Mouse (Mus musculus) frontal cortex, adult 2 months (tissue): ENCODE measurements around the gene Prpf4. TPM values are rescaled to one million over a fixed set of nuclear protein-coding genes. Genes with fewer than 3 reads are reported as not detected.

Source experiments
- DNase-seq, 2 experiments: peaks; one replicate each; pipeline ENCODE4 v3.0.0; 2022; ENCODE audit warnings: low spot score in 1 of 2; ENCODE audit errors: extremely low spot score in 1 of 2
- polyA plus RNA-seq: library from polyadenylated mRNA; depleted of rRNA; stranded (reverse); fragments of >200 nt; gene quantifications from 2 replicates; pipeline ENCODE4 v1.2.3, GENCODE M21; 2012; rRNA removed

Prpf4 gene
- polyA plus RNA-seq, 1 experiment = 17.4 TPM

DNA sequence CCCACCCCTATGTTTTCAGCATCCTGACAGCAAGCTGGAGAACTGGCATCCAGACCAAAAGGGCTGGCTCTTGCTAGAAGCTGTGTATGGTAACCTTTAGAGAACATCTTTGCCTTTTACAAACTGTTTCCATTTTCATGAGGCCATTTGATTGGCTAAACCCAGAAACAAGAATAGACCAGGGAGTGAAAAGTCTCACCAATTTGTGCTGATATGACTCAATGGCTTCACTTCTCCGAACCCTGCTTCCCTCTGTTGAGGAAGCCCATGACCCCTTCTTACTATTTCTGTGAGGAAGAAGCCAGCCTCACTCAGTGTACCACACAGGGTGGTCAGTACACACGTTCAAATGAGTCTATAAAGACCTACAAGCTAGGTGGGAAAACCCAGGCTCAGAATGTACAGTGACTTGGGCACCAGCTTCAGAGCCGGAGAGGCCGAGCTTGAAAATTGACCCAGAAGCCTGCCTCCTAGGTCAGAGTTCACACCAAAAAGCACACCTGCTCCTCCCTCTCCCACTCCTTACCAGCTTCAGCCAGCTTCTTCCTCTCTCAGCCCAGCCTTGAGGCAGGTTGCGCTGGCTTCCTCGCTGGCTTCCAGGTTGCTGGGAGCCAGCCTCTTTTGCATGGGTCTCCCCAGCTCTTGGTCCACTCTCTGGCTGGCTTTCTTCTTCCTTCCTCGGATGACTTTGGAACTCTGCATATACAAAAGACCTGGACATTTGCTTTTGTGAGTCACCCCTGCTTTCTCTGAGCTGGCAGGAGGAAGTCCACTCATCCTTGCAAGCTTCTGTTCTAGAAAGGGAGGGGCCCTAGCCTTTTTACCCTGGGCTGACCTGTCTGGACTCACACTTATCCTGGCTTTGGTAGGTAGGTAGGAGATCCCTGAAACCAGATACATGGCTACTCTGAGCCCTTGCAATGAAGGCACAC, 25.6 kb downstream of the Prpf4 start:
- no peak for DNase-seq

DNA sequence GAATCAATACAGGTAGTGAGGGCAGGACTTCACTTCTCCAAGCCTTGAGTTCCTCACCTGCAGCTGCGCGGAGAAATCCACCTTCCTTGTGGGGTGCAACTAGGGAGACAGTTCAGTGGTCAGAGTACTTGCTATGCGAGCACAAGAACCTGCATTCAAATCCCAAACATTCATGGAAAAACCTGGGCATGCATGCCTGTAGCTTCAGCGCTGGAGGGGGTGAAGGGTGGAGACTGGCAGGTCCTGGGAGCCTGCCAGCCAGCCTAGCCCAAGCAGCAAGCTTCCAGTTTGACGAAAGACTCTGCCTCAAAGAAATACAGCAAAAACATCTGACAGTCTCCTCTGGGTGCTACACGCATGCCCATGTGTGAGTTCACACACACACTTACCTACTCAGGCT, 26.5 kb downstream of the Prpf4 start, which contains the start of gene Rnf183:
TSS of gene Rnf183 (minus strand) at position 172 of the 400 bp plus-strand sequence.
- DNase-seq = no peak

DNA sequence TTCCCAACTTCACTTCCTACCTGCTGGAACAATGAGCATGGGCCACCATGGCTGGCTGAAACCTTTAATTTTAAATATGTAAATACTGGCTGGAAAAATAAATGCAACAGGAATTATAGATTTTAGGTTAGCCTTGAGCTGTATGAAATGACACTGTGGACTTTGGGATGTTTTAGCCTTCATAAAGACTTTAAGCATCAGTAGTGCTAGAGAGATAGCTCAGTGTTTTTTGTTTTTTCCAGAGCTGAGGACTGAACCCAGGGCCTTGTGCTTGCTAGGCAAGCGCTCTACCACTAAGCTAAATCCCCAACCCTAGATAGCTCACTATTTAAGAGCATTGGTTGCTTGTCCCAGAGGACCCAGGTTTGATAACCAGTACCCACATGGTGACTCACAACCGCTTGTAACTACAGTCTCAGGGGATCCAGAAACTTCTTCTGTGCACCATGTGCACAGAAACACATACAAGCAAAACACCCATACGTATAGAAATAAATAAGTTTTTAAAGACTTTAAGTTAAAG, 28.7 kb downstream of the Prpf4 start:
- DNase-seq = no peak

DNA sequence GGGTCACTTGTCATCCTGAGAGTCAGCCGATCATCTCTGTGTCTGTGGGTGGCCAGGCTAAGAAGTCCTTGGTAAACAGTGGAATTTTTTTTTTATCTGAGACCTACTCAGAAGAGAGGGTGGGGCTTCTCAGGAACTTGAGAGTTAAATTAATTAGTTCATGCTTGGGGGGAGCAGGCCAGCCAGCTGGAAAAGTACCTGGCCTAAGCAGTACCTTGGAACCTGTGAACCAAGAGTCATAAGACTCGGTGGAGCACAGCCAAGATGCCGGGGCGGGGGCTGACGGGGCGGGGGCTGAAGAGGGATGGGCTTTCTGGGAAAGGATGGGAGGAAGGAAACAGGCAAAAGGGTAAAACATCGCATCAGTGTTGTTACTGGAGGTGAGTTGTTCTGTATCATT, 29.3 kb downstream of the Prpf4 start:
- DNase-seq = no peak

- DNase-seq = no peak
Observed at GRCm38 (mm10) chr4:62439793-62440192, 31.2 kb downstream of the Prpf4 start.

DNA sequence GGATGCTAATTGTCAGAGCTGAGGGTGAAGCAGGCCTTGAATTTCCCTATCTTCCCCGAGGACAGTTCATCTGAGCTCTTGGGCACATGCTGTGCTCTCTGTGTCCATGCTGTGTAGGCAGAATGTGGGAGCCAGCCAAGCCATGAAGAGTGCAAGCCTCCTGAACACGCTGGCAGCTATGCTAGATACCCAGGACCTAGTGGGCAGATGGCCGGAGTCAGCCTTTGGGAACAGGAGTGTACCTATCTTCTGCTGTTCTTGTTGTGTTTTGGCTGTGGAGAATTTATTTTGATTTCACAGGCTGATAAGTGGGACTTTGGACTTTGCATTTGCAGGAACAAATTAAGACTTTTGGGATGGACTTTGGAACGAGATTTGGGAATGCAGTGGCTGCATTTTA, 31.9 kb downstream of the Prpf4 start:
- DNase-seq = no peak

- no peak for DNase-seq
Observed at GRCm38 (mm10) chr4:62440986-62441385, 32.4 kb downstream of the Prpf4 start.

- peak in 1 of 2 experiments; percentile 64 for DNase-seq
Observed at GRCm38 (mm10) chr4:62454995-62455394, 46.4 kb downstream of the Prpf4 start.

DNA sequence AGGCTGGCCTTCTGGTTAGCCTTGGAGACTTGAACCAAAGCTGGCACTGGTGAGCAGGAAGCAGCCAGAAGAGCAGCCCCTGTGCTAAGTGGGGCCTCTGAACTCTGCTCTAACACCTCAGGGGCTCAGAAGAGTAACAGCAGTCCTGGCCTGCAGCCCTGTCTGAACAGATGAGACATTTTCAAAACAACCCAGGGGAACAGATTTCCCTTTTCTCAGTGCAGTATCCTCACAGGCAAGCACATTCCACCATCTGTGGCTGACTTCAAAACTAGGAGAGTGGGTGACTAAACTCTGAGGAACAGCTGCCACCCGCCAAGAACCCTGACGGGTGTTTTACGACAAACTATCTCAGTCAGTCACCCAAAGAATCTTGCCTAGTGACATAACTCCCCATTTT, 50.5 kb downstream of the Prpf4 start:
- peak; percentile 65 to 75 for DNase-seq

DNA sequence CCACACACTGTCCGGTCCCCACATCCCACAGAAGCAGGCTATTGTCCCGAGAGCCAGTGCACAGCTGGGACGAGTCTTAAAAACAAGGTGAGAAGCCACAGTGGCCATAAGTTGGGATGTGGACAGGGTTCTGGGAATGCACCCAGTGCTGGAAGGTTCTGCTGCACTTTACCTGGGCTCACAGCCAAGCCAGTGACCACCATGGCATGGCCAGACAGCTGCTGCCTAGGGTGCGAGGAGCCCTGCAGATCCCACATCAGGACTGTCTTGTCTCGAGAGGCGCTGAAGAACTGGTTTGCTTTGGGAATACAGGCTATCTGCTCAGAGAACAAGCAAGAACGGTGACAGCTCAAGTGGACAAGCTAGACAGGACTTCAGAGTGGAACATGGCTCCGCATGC, 51.8 kb downstream of the Prpf4 start:
- DNase-seq = no peak

DNA sequence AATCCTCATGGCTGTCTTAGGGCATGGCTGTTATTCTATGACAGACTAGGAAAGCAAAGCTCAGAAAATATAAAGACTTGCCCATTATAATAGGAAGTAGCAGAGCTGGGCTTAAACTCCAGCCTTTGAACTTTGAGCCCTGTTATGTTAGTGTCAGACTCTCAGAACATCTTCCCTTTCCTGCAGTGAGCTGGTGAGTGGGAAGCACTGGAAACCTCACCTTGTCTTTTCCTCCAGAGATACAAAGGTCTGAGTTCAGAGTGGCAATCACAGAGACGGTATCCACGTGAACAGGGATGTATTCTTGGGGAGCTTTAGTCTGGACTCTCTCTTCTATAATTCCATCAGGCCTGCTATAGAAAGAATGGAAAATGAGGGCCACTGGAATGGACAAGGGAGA, 54.5 kb downstream of the Prpf4 start:
- no peak for DNase-seq

DNA sequence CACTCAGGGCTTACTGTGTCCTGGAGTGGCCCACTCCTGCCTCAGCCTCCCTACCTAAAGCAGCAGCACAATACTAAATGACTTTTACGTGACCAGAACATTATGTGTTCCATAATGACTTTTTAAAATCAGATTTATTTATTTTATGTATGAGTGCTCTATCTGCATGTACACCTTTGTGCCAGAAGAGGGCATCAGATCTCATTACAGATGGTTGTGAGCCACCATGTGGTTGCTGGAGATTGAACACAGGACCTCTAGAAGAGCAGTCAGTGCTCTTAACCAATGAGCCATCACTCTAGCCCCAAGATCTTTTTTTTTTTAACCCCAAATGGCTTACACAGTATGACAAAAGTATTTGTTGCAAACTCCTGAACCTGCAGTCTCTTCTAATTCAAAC, 59.6 kb downstream of the Prpf4 start:
- no peak for DNase-seq

- peak; percentile 46 to 86 for DNase-seq
Observed at GRCm38 (mm10) chr4:62470598-62471051, 62.0 kb downstream of the Prpf4 start, which contains the start of gene Wdr31. Gene Wdr31, minus strand, starts transcription at chr4:62470896.

DNA sequence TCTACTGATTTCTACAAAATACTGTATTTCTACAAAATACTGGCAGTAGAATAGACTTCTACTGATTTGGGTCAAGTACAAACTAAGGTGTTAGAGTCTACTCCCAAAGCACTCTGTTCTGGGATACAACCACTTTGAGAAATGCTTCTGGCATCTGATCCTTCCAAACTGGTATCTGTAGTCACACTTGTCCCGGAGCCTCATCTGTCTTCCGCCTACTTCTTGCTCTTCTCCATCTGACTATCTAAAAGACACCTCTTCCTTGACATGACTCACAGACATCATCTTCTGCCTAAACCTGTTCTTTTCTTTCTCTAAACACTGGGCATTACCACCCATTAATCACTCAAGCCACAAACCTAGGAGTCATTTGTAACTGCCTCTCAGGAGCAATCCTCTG, 63.5 kb downstream of the Prpf4 start:
- DNase-seq = peak; percentile 38 to 62

GRCm38 (mm10) chr4:62475131-62475530, 66.5 kb downstream of the Prpf4 start:
- DNase-seq = no peak

DNA sequence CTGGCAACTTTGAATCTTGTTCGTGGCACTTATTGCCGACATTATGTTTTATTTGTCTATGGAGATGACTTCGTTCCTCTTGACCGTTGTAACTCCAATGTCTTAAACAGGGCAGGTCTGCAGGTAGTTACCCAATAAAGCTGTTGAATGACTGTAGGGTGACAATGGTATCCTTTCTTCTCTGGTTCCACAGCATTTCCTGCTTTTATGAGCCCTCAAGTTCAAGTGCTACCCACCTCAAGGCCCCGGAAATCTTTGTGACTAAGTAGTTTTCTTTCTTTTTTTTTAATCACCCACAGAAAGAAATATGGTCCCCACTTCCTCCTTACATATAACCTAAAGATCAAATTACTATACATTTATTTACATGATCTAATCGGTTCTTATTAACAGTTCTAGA, 67.2 kb downstream of the Prpf4 start:
- DNase-seq = no peak

Other genes with a start within 250 kb of the Prpf4 start
- 11.6 and 11.9 TPM in 2 replicates for gene Zfp37, start 177.8 kb upstream of the Prpf4 start, polyA plus RNA-seq
- 10.3 and 11.6 TPM in 2 replicates for gene Slc31a2, start 146.2 kb upstream of the Prpf4 start, polyA plus RNA-seq
- gene Fkbp15, start 48.2 kb upstream of the Prpf4 start, polyA plus RNA-seq = 24.4 and 27.2 TPM in 2 replicates
- 19.9 and 20.0 TPM in 2 replicates for gene Slc31a1, start 48.1 kb upstream of the Prpf4 start, polyA plus RNA-seq
- 54.6 and 57.6 TPM in 2 replicates for gene Cdc26, start 155 bp upstream of the Prpf4 start, polyA plus RNA-seq
- 0.20 and 0.23 TPM in 2 replicates for gene Rnf183, start 26.5 kb downstream of the Prpf4 start, polyA plus RNA-seq
- 7.1 and 8.4 TPM in 2 replicates for gene Wdr31, start 62.1 kb downstream of the Prpf4 start, polyA plus RNA-seq
- gene Bspry, start 71.3 kb downstream of the Prpf4 start, polyA plus RNA-seq = 0.60 and 0.78 TPM in 2 replicates
- 6.8 and 8.0 TPM in 2 replicates for gene Hdhd3, start 94.7 kb downstream of the Prpf4 start, polyA plus RNA-seq
- gene Alad, start 111.1 kb downstream of the Prpf4 start, polyA plus RNA-seq = 37.2 and 43.1 TPM in 2 replicates
- 30.6 and 31.3 TPM in 2 replicates for gene Pole3, start 116.3 kb downstream of the Prpf4 start, polyA plus RNA-seq
- gene 4933430I17Rik, start 116.6 kb downstream of the Prpf4 start, polyA plus RNA-seq = 0.44 TPM in 2 replicates
- gene Rgs3, start 151.1 kb downstream of the Prpf4 start, polyA plus RNA-seq = 46.3 and 48.4 TPM in 2 replicates